ENCODE assay signal across 10 mouse cellular contexts in genomic region chr8:121729323-121729722, GRCm38 (mm10). TPM values are rescaled to one million over a fixed set of nuclear protein-coding genes. Genes with fewer than 3 reads are reported as not detected.
DNase-seq lines count a peak whose midpoint lies in the region; ATAC-seq lines count a peak whose summit lies in the region.
"Had no signal": no experiment of that assay in that cellular context is flagged by ENCODE, and none has a peak within 500 bp of the region (broad histone marks: within the 10 kb centered on the region; RNA-seq: fewer than 3 reads in every experiment).

TSS of gene Jph3 (plus strand) at chr8:121729623.

- peak within 1 kb of the TSS; percentile 52 for H3K4me3 ChIP-seq in kidney, embryonic 15.5 days (replicated peaks)
- peak within 1 kb of the TSS; percentile 47 for H3K4me3 ChIP-seq in embryonic facial prominence, embryonic 15.5 days (replicated peaks)
- H3K4me3 ChIP-seq in midbrain, embryonic 13.5 days (replicated peaks), result peak within 1 kb of the TSS; percentile 68

- peaks cover 21% of the 10 kb centered on the region for H3K4me1 ChIP-seq in kidney, embryonic 15.5 days
- peaks cover 16% of the 10 kb centered on the region for H3K4me1 ChIP-seq in embryonic facial prominence, embryonic 15.5 days
- peaks cover 39% of the 10 kb centered on the region for H3K4me1 ChIP-seq in midbrain, embryonic 13.5 days (replicated peaks)

- no peaks in the 10 kb centered on the region for H3K9me3 ChIP-seq in kidney, embryonic 15.5 days (replicated peaks)
- H3K9me3 ChIP-seq in embryonic facial prominence, embryonic 15.5 days (replicated peaks), result 0 out of 2 replicates have a peak, but pooled peaks cover 3% of the 10 kb centered on the region
- H3K9me3 ChIP-seq in midbrain, embryonic 13.5 days, result peaks cover 3% of the 10 kb centered on the region; the same call in 1 of the 2 replicates

- 7% methylated on average over 12 of the region's 12 CpGs for WGBS in kidney, embryonic 15.5 days
- WGBS in embryonic facial prominence, embryonic 15.5 days, result 6% methylated on average over 12 of the region's 12 CpGs
- WGBS in midbrain, embryonic 13.5 days, result 6% methylated on average over 12 of the region's 12 CpGs

- 0 out of 2 replicates have a peak within 1 kb of the TSS, but pooled peaks have one; percentile 17 for H3K9ac ChIP-seq in kidney, embryonic 15.5 days
- no peak within 1 kb of the TSS for H3K9ac ChIP-seq in embryonic facial prominence, embryonic 15.5 days
- H3K9ac ChIP-seq in midbrain, embryonic 13.5 days (replicated peaks), result peak within 1 kb of the TSS; percentile 73

- no peak for DNase-seq in kidney, adult 8-10 months
- DNase-seq in layer of hippocampus, postnatal 14 days (ENCODE audit: low spot score in 2 of 2), result no peak
- DNase-seq in thymus, postnatal 14 days, result no peak
- DNase-seq in gastrocnemius, postnatal 14 days, result no peak
- no peak for DNase-seq in right cerebral cortex, postnatal 36 days (ENCODE audit: low spot score in 2 of 2)
- DNase-seq: cerebellum, adult 11 months had no signal

- intact Hi-C loops in gastrocnemius, postnatal 14 days (cut with DNase I; ENCODE audit: low total_unique reads), result no loop called here

- no peaks in the 10 kb centered on the region for H3K36me3 ChIP-seq in kidney, embryonic 15.5 days
- no peaks in the 10 kb centered on the region for H3K36me3 ChIP-seq in embryonic facial prominence, embryonic 15.5 days
- H3K36me3 ChIP-seq in midbrain, embryonic 13.5 days, result no peaks in the 10 kb centered on the region

- H3K27me3 ChIP-seq in kidney, embryonic 15.5 days, result peaks cover 86% of the 10 kb centered on the region
- peaks cover 73% of the 10 kb centered on the region for H3K27me3 ChIP-seq in embryonic facial prominence, embryonic 15.5 days
- peaks cover 59% of the 10 kb centered on the region for H3K27me3 ChIP-seq in midbrain, embryonic 13.5 days

- ATAC-seq in kidney, embryonic 15.5 days (replicated peaks; ENCODE audit: low FRiP score), result no peak
- ATAC-seq in embryonic facial prominence, embryonic 15.5 days (ENCODE audit: insufficient number of reproducible peaks, low FRiP score, low TSS enrichment, low read depth), result no peak
- ATAC-seq in midbrain, embryonic 13.5 days, result no peak

- peak within 1 kb of the TSS; percentile 85 for H3K4me2 ChIP-seq in kidney, embryonic 15.5 days
- peak within 1 kb of the TSS; percentile 83 for H3K4me2 ChIP-seq in embryonic facial prominence, embryonic 15.5 days (replicated peaks)
- H3K4me2 ChIP-seq in midbrain, embryonic 13.5 days (replicated peaks), result peak within 1 kb of the TSS; percentile 86

- no peak within 1 kb of the TSS for H3K27ac ChIP-seq in kidney, embryonic 15.5 days
- no peak within 1 kb of the TSS for H3K27ac ChIP-seq in embryonic facial prominence, embryonic 15.5 days (replicated peaks)
- peak within 1 kb of the TSS; percentile 57 for H3K27ac ChIP-seq in midbrain, embryonic 13.5 days

RNA-seq across cellular contexts. Expression of gene Jph3, which starts in this region (rescaled TPM):
- 0.85 and 1.3 TPM in 2 replicates for polyA plus RNA-seq in kidney, embryonic 15.5 days (2015; fragmentation: Nextera tagmentation; extraction: Ambion mirVana)
- 1.8 and 2.6 TPM in 2 replicates for polyA plus RNA-seq in embryonic facial prominence, embryonic 15.5 days (2015; fragmentation: Nextera tagmentation; extraction: Ambion mirVana)
- 100 to 1,000 TPM; 212 to 217 TPM for total RNA-seq in layer of hippocampus, postnatal 14 days (2021)
- polyA plus RNA-seq in midbrain, embryonic 13.5 days (2015; fragmentation: Nextera tagmentation; extraction: Ambion mirVana), result 62.3 and 65.4 TPM in 2 replicates
- total RNA-seq in gastrocnemius, postnatal 14 days (2021), result under 1 TPM in 1 of 2 experiments, not detected in 1; 0.09 TPM
- total RNA-seq: MEL had no signal

Comparison
In these comparisons a context has a peak if more than half of its experiments do, and no peak if none do; other contexts are left out.
1. RNA of gene Jph3 (total RNA-seq): 212 to 217 TPM in layer of hippocampus, postnatal 14 days; 0.09 TPM in gastrocnemius, postnatal 14 days; every median in the first group is over 100 times any median in the second.
2. RNA of gene Jph3 (polyA plus RNA-seq): 62.3 to 65.4 TPM in midbrain, embryonic 13.5 days; 1.8 to 2.6 TPM in embryonic facial prominence, embryonic 15.5 days and 0.85 to 1.3 TPM in kidney, embryonic 15.5 days; every median in the first group is over 10 times any median in the second.
3. Peak in every context shown above with its lines, with median percentiles within 50 percentile points of each other: H3K4me2 ChIP-seq and H3K4me3 ChIP-seq.